Mouse (Mus musculus) hindbrain, embryonic 10.5 days (tissue): ENCODE measurements around the gene Stard3. TPM values are rescaled to one million over a fixed set of nuclear protein-coding genes. Genes with fewer than 3 reads are reported as not detected.

Experiments
- DNase-seq: peaks from one replicate; pipeline ENCODE4 v3.0.0-alpha.2; 2017; ENCODE audit warnings: low spot score
- H3K27ac ChIP-seq: fragments of 300-500 bp; sonication (generic); 2 replicates; pipeline ENCODE4 v1.5.1; 2016; ENCODE audit warnings: mild to moderate bottlenecking, moderate library complexity
- H3K27me3 ChIP-seq: fragments of 300-500 bp; sonication (generic); 2 replicates; pipeline ENCODE4 v1.6.1; 2016; ENCODE audit warnings: mild to moderate bottlenecking; ENCODE audit not compliant: poor library complexity, insufficient read depth, severe bottlenecking
- H3K36me3 ChIP-seq: fragments of 300-500 bp; sonication (generic); 2 replicates; pipeline ENCODE4 v1.6.1; 2016; ENCODE audit warnings: mild to moderate bottlenecking, moderate library complexity
- H3K4me1 ChIP-seq: fragments of 300-500 bp; sonication (generic); replicated peaks from 2 replicates; pipeline ENCODE4 v1.6.1; 2016; ENCODE audit warnings: mild to moderate bottlenecking
- H3K4me3 ChIP-seq: fragments of 300-500 bp; sonication (generic); 2 replicates; pipeline ENCODE4 v1.5.1; 2016; ENCODE audit warnings: mild to moderate bottlenecking, moderate library complexity
- H3K9me3 ChIP-seq: fragments of 300-500 bp; sonication (generic); 2 replicates; pipeline ENCODE4 v1.6.1; 2016; ENCODE audit warnings: mild to moderate bottlenecking, moderate library complexity
- WGBS: fragments of 180-500 bp; shearing (Covaris S2); methylation state at CpG from one replicate; pipeline ENCODE4 v1.1.7; 2016; 5-methylcytosine and 5-hydroxymethylcytosine counted together
- polyA plus RNA-seq: library from polyadenylated mRNA; unstranded; fragments of >200 nt; fragmentation: Nextera tagmentation; extraction: Ambion mirVana; gene quantifications from 2 replicates; pipeline ENCODE4 v1.2.1, GENCODE M21; 2016

Stard3 gene
- polyA plus RNA-seq, result 55.5 and 57.8 TPM in 2 replicates

- no peaks in the 10 kb centered on the region for H3K36me3 ChIP-seq
- H3K27me3 ChIP-seq, result peaks cover 38% of the 10 kb centered on the region
- peak within 1 kb of the TSS; percentile 94 for H3K27ac ChIP-seq
- WGBS, result under 1% methylated on average over 60 of the region's 60 CpGs
- H3K9me3 ChIP-seq, result no peaks in the 10 kb centered on the region
- peak; percentile 92 for DNase-seq
- peak within 1 kb of the TSS; percentile 86 for H3K4me3 ChIP-seq
- peaks cover 75% of the 10 kb centered on the region for H3K4me1 ChIP-seq
These were observed at the start of gene Stard3 for GRCm38 (mm10) chr11:98358161-98359083. Gene Stard3 (plus strand): TSS chr11:98358368.

DNA sequence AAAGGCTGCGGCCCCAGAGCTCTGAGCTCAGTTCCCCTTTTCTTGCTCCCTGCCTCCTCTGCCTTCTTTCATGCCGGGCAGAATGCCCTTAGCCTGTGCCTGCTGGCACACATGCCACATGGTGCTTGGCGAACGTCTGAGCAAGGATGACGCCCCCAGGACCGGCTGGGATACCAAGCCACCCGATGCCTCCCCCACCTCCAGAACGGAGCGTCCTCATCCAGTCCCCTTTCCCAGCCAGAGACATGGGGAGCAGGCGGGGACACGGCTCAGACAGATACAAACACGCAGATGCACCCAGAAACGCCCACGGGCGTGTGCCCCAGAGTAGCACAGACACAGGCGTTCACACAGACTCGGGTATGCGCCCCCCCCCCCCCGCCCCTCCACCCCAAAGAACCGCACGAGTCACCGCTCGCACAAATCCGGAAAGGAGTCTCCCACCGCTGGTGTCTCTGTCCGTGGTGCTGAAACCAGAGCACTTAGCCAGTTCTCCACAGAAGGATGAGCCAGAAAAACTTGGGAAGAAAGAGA, 44.3 kb upstream of the Stard3 start:
- Histone ChIP-seq H3K4me3 (no peak overlapping the region; the same call in 1 of the 2 replicates), H3K9me3 (no peaks in the 10 kb centered on the region), H3K27ac (no peak overlapping the region), H3K36me3 (no peaks in the 10 kb centered on the region), H3K27me3 (peaks cover 90% of the 10 kb centered on the region), H3K4me1 (no peaks in the 10 kb centered on the region; the same call in 1 of the 2 replicates)
- 2% methylated on average over 26 of the region's 26 CpGs for WGBS
- DNase-seq, result peak; percentile 72

DNA sequence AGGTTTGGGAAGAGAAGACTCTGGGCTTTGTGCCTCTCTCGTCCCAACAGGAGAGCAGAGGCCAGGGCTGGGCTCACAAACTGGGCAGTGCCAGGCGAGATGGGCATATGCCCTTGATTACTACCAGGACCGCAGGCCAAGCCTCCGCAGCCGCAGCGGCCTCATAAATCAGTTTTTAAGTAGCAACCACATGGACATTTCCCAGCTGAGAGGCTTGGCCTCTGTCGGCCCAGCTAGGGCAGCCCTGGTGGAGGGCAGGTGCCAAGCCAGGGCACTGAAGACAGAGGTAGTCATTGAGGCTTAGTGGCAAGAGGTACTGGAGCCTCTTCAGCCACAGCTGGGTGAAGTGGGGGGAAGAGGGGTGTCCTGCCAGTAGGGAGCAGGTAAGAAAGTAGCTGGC, 40.7 kb upstream of the Stard3 start:
- H3K27ac ChIP-seq, result no peak overlapping the region
- H3K27me3 ChIP-seq, result peaks cover 100% of the 10 kb centered on the region
- no peak for DNase-seq
- H3K4me3 ChIP-seq, result no peak overlapping the region
- no peaks in the 10 kb centered on the region for H3K9me3 ChIP-seq
- 5% methylated on average over 7 of the region's 7 CpGs for WGBS
- no peaks in the 10 kb centered on the region; the same call in 1 of the 2 replicates for H3K4me1 ChIP-seq
- no peaks in the 10 kb centered on the region for H3K36me3 ChIP-seq

DNA sequence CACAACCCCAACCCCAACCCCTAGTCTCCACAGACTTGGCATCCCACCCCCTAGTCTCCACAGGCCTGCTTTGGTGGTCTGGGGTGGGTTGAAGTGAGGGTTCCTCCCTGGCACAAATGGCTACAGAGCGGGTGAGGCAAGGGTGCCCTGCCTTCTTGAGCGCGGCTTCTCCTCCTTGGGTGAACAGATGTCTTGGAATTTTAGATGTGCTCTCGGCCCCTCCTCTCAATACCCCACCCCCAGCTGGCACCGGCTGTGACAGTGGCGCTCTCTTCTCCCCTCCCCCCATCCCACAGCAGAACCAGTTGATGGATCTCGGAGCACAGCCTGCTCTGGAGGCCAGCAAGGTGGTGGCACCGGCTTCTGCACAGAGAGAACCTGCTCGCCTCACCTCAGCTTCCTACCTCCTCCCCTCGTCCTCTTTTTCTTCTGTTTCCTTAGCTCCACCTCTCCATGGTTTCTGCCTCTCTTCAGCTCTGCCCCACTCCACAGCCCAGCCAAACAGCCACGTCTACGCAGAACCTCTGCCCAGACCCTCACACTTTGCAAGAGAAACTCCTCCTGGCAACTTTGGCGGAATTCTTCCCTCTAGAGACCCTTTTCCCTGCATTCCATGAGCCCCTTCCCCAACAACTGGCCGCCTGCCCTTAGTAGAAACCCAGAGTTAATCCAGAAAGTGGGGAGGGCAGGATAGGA, 39.6 kb upstream of the Stard3 start:
- Histone ChIP-seq H3K4me1 (no peaks in the 10 kb centered on the region; the same call in 1 of the 2 replicates), H3K4me3 (no peak overlapping the region), H3K36me3 (no peaks in the 10 kb centered on the region), H3K9me3 (no peaks in the 10 kb centered on the region), H3K27ac (no peak overlapping the region), H3K27me3 (peaks cover 100% of the 10 kb centered on the region)
- 2% methylated on average over 14 of the region's 14 CpGs for WGBS
- no peak for DNase-seq

GRCm38 (mm10) chr11:98319120-98319519, 39.0 kb upstream of the Stard3 start:
- no peaks in the 10 kb centered on the region for H3K9me3 ChIP-seq
- 4% methylated on average over 15 of the region's 15 CpGs for WGBS

DNA sequence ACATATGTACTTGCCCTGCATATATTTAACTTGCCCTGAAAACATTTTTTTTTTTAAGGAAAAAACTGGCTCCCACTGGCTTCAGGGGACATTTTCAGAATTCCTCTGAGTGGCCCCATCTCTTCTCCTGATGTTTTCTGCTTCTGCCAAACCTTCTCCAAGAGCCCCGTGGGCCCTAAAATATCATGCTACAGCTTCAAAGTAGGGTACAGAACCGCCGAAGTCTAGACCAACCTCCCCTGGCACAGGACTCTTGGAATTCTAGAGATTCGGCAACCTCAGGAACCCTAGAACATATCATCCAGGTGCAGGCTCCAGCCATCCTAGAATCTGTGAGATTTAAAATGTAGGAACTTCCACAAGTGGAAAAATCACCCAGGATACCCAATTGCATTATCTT, 38.6 kb upstream of the Stard3 start:
- Histone ChIP-seq H3K4me3 (no peak overlapping the region), H3K27ac (no peak overlapping the region), H3K36me3 (no peaks in the 10 kb centered on the region), H3K27me3 (peaks cover 100% of the 10 kb centered on the region), H3K9me3 (no peaks in the 10 kb centered on the region), H3K4me1 (no peaks in the 10 kb centered on the region)
- WGBS, result 14% methylated on average over 4 of the region's 4 CpGs
- no peak for DNase-seq

More at GRCm38 (mm10) chr11:98319120-98319519, 39.0 kb upstream of the Stard3 start:
- Histone ChIP-seq H3K27ac (no peak overlapping the region), H3K27me3 (peaks cover 100% of the 10 kb centered on the region), H3K36me3 (no peaks in the 10 kb centered on the region), H3K4me3 (no peak overlapping the region), H3K4me1 (no peaks in the 10 kb centered on the region)
- DNase-seq, result no peak

GRCm38 (mm10) chr11:98319944-98320343, 38.2 kb upstream of the Stard3 start:
- Histone ChIP-seq H3K4me1 (no peaks in the 10 kb centered on the region), H3K9me3 (no peaks in the 10 kb centered on the region), H3K4me3 (no peak overlapping the region), H3K27me3 (peaks cover 100% of the 10 kb centered on the region), H3K27ac (no peak overlapping the region), H3K36me3 (no peaks in the 10 kb centered on the region)
- DNase-seq, result no peak
- WGBS, result 2% methylated on average over 2 of the region's 2 CpGs

DNA sequence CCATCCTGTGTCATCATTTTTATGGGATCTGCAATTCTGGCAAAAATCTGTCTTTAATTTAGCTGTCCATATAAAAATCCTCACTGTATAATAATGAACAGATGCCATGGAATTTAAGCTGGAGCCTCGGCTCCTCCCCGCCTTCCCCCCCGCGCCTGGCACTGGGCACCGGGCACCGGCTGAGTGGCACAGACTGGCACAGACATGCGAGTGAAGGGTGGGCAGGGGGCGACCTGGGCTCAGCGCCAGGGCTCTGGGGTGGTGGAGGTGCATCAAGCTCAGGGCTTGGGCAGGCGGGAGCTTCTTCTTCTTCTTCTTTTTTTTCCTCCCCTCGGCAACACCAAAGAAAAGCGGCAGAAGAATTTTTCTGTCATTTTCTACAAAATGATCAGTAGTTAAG, 37.8 kb upstream of the Stard3 start:
- Histone ChIP-seq H3K9me3 (no peaks in the 10 kb centered on the region), H3K27ac (no peak overlapping the region), H3K36me3 (no peaks in the 10 kb centered on the region), H3K27me3 (peaks cover 100% of the 10 kb centered on the region), H3K4me3 (no peak overlapping the region), H3K4me1 (no peaks in the 10 kb centered on the region)
- DNase-seq, result no peak
- 8% methylated on average over 12 of the region's 12 CpGs for WGBS

GRCm38 (mm10) chr11:98320806-98321676, 37.1 kb upstream of the Stard3 start:
- Histone ChIP-seq H3K27ac (no peak overlapping the region), H3K9me3 (no peaks in the 10 kb centered on the region), H3K4me1 (no peaks in the 10 kb centered on the region), H3K4me3 (no peak overlapping the region), H3K36me3 (no peaks in the 10 kb centered on the region), H3K27me3 (peaks cover 100% of the 10 kb centered on the region)
- DNase-seq, result no peak
- 2% methylated on average over 30 of the region's 30 CpGs for WGBS

DNA sequence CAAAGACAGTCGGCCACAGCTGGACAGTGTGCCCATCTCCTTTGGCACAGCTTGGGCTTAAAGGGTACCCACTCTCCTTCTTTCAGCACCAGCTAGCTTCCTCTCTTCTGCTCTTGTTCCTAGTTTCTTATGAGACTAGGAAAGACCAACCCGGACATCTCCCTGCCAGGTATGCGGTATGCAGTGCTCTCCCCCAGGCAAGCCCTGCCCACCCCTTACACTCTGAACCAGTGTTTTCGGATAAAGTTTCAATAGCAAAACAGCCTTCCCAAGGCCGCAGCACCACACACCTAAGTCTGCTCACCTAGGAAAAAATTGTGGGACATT, 36.5 kb upstream of the Stard3 start:
- H3K27ac ChIP-seq, result no peak overlapping the region
- DNase-seq, result no peak
- WGBS, result 7% methylated on average over 5 of the region's 5 CpGs

GRCm38 (mm10) chr11:98322159-98322558, 36.0 kb upstream of the Stard3 start:
- H3K27me3 ChIP-seq, result peaks cover 100% of the 10 kb centered on the region
- DNase-seq, result no peak
- H3K9me3 ChIP-seq, result no peaks in the 10 kb centered on the region
- H3K4me3 ChIP-seq, result no peak overlapping the region
- no peak overlapping the region for H3K27ac ChIP-seq
- H3K36me3 ChIP-seq, result no peaks in the 10 kb centered on the region
- H3K4me1 ChIP-seq, result peaks cover 5% of the 10 kb centered on the region
- WGBS, result 6% methylated on average over 1 of the region's 1 CpGs

More for the DNA sequence above, 36.5 kb upstream of the Stard3 start:
- Histone ChIP-seq H3K27me3 (peaks cover 100% of the 10 kb centered on the region), H3K4me1 (peaks cover under 1% of the 10 kb centered on the region; the same call in 1 of the 2 replicates), H3K36me3 (no peaks in the 10 kb centered on the region), H3K4me3 (no peak overlapping the region), H3K9me3 (no peaks in the 10 kb centered on the region)

GRCm38 (mm10) chr11:98323136-98323866, 34.9 kb upstream of the Stard3 start:
- 2% methylated on average over 10 of the region's 10 CpGs for WGBS

More at GRCm38 (mm10) chr11:98323136-98323866, 34.9 kb upstream of the Stard3 start:
- no peak for DNase-seq
- Histone ChIP-seq H3K36me3 (no peaks in the 10 kb centered on the region), H3K9me3 (no peaks in the 10 kb centered on the region), H3K27ac (no peak overlapping the region), H3K4me3 (no peak overlapping the region), H3K4me1 (peaks cover 17% of the 10 kb centered on the region), H3K27me3 (peaks cover 100% of the 10 kb centered on the region)
